Mouse (Mus musculus): ENCODE data around the gene Bik.
A peak's percentile ranks its signal among the peaks of the same experiment; 100 is the strongest.

Bik gene

GRCm38 (mm10) chr15:83550137-83550536 lies 23.5 kb downstream of the Bik start:
- no peak for DNase-seq

GRCm38 (mm10) chr15:83553831-83554230 lies 27.2 kb downstream of the Bik start:
- peak; percentile 18 for DNase-seq

GRCm38 (mm10) chr15:83555161-83555974 lies 28.7 kb downstream of the Bik start:
- DNase-seq, result peak; percentile 93

GRCm38 (mm10) chr15:83560941-83561477 lies 34.3 kb downstream of the Bik start:
- no peak for DNase-seq

GRCm38 (mm10) chr15:83562626-83563270 lies 36.1 kb downstream of the Bik start:
- DNase-seq, result peak; percentile 59

- no peak for DNase-seq
These were observed 36.7 kb downstream of the Bik start, which contains the start of the genes Tspo and Mcat for GRCm38 (mm10) chr15:83563327-83563856. Gene Tspo (plus strand): TSS chr15:83563592. Gene Mcat (minus strand): TSS chr15:83563787.

- DNase-seq, result peak; percentile 70
These were observed 37.4 kb downstream of the Bik start for GRCm38 (mm10) chr15:83563857-83564651.

- DNase-seq, result no peak
These were observed 38.8 kb downstream of the Bik start for GRCm38 (mm10) chr15:83565434-83565833.

GRCm38 (mm10) chr15:83566006-83566405 lies 39.3 kb downstream of the Bik start:
- no peak for DNase-seq

- DNase-seq, result no peak
These were observed 41.1 kb downstream of the Bik start for GRCm38 (mm10) chr15:83567728-83568127.

- no peak for DNase-seq
These were observed 41.9 kb downstream of the Bik start for GRCm38 (mm10) chr15:83568544-83568943.

GRCm38 (mm10) chr15:83569682-83570081 lies 43.0 kb downstream of the Bik start:
- DNase-seq, result no peak

- DNase-seq, result no peak
These were observed 44.0 kb downstream of the Bik start for GRCm38 (mm10) chr15:83570641-83571040.

GRCm38 (mm10) chr15:83571636-83572035 lies 45.0 kb downstream of the Bik start:
- DNase-seq, result no peak

GRCm38 (mm10) chr15:83572132-83572531 lies 45.5 kb downstream of the Bik start:
- no peak for DNase-seq

GRCm38 (mm10) chr15:83573606-83574005 lies 46.9 kb downstream of the Bik start:
- DNase-seq, result no peak

GRCm38 (mm10) chr15:83574731-83575351 lies 48.2 kb downstream of the Bik start:
- DNase-seq, result no peak

- DNase-seq, result no peak
These were observed 48.9 kb downstream of the Bik start for GRCm38 (mm10) chr15:83575543-83575942.

- DNase-seq, result no peak
These were observed 50.0 kb downstream of the Bik start for GRCm38 (mm10) chr15:83576651-83577050.

GRCm38 (mm10) chr15:83582931-83583330 lies 56.3 kb downstream of the Bik start:
- DNase-seq, result no peak

- peak; percentile 59 for DNase-seq
These were observed 56.9 kb downstream of the Bik start for GRCm38 (mm10) chr15:83583419-83584156.
